Mouse (Mus musculus) olfactory bulb, adult 2 months (tissue): ENCODE results near the gene Idh2. TPM values are rescaled to one million over a fixed set of nuclear protein-coding genes. Genes with fewer than 3 reads are reported as not detected.
A peak's percentile ranks its signal among the peaks of the same experiment; 100 is the strongest.

Experiments used
- H3K27ac ChIP-seq: fragments of 200-500 bp; 2 replicates; pipeline ENCODE4 v1.5.1; 2012; ENCODE audit warnings: low read depth, low read length; ENCODE audit not compliant: insufficient read depth
- H3K4me1 ChIP-seq: fragments of 200-500 bp; 2 replicates; pipeline ENCODE4 v1.6.1; 2012; ENCODE audit warnings: low read length; ENCODE audit not compliant: control insufficient read depth, insufficient read depth
- H3K4me3 ChIP-seq: fragments of 200-500 bp; 2 replicates; pipeline ENCODE4 v1.5.1; 2012; ENCODE audit warnings: mild to moderate bottlenecking, low read depth, low read length, moderate library complexity; ENCODE audit not compliant: insufficient read depth
- CTCF ChIP-seq: fragments of 200-500 bp; IDR thresholded peaks from 2 replicates; pipeline ENCODE4 v1.5.1; 2012; ENCODE audit warnings: low read depth, mild to moderate bottlenecking, low read length, moderate library complexity; ENCODE audit not compliant: insufficient read depth
- POLR2A ChIP-seq: fragments of 200-500 bp; IDR thresholded peaks from 2 replicates; pipeline ENCODE4 v1.6.1; 2012; ENCODE audit warnings: mild to moderate bottlenecking, low read depth, low read length, moderate library complexity; ENCODE audit not compliant: insufficient read depth
- WGBS: fragments of 180-500 bp; shearing (Covaris S2); methylation state at CpG from one replicate; pipeline ENCODE4 v1.1.7; 2018; 5-methylcytosine and 5-hydroxymethylcytosine counted together
- polyA plus RNA-seq: library from polyadenylated mRNA; stranded (reverse); fragments of >200 nt; gene quantifications from 2 replicates; pipeline ENCODE4 v1.2.4, GENCODE M21; 2012; ENCODE audit warnings: low replicate concordance; ENCODE audit not compliant: missing spikeins, insufficient read depth, insufficient read length

Gene Idh2
- polyA plus RNA-seq, 1 experiment, result not detected

DNA sequence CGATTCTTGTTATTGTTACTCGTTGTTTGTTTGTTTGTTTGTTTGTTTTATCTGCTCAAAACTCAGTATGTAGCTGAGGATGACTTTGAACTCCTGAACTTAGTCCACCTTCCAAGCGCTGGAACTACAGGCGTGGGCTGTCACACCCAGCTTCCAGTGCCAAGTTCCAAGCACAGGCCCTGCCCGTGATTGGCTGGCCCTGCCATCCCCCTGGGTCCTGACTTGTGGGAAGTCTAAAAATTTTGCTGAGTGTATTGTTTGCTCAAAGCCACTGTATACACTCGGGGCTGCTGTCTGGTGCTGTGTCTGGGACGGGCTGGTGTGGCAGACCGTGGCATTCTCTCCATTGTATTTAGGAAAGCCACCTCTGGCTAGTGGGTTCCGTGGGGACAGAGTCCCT is 37.4 kb downstream of the Idh2 start:
- Histone ChIP-seq H3K27ac (no peak overlapping the region), H3K4me3 (no peak overlapping the region), H3K4me1 (peaks cover 48% of the 10 kb centered on the region)
- 79% methylated on average over 9 of the region's 9 CpGs for WGBS
- TF ChIP-seq CTCF, result no peak
- no peak for TF ChIP-seq POLR2A

DNA sequence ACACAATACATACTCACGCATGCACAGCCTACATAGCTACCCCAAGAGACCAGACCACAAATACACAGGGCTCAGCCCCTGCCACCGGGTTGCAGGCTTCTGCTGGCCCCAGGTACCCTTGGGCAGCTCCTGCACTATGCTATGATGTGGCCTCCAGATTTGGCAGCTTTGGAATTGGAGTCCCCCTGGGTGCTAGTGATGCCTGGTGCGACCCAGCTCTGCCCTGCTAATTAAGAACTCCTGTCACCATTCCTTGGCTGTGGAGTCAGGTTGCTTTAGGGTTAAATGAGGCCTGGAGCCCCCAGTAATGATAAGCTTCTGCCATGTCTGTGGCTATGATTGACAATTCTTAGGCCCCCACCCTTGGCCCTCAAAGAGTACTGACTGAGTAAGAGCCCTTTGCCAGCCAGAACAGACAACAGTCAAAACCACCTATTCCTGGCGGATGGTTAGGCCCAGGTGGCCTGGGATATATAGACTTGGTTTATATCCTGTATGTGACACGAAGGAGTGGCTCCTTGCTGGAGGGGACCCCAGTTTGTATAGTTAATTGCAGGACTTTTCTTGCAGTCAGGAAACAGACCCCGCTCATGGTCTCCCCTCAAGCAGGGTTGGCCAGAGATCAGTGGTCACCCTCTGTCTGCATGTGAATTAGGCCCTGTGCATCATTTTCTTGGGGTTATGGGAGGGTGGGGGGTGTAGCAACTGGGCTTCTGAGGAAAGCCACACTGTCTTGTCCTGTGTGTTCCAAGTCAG is 38.1 kb downstream of the Idh2 start:
- WGBS, result 82% methylated on average over 6 of the region's 6 CpGs
- Histone ChIP-seq H3K4me3 (no peak overlapping the region), H3K4me1 (peaks cover 54% of the 10 kb centered on the region), H3K27ac (no peak overlapping the region)
- TF ChIP-seq POLR2A, result no peak
- no peak for TF ChIP-seq CTCF

DNA sequence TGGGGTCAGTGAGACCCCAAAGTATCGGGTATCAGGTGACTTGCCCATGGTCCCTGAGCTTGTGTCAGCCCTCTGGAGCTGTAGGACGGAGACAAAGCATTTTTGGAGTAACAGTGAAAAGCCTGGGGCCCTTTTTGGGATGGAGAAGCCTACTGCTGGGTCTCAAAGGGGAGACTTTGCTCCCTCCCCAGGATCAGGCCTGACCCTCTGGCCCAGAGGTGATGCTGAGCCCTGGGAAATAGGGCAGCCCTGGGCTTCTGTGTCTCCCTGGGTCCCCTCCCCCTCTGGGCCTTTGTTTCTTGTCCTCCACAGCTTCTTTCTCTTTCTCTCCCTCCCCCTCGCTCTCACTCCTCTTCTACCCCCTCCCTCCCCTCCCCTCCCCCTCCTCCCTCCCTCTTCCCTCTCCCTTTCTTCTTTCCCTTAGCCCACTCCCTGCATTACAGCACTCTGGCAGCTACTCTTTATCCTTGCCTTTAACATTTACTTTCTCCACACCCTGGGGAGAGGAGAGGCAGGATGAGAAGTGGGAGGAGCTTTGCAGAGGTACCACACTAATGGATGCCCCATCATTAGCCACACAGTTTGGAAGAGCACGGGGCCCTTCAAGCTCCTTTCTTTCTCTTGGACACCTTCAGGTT is 39.1 kb downstream of the Idh2 start:
- peaks cover 64% of the 10 kb centered on the region for H3K4me1 ChIP-seq
- no peak overlapping the region for H3K4me3 ChIP-seq
- TF ChIP-seq POLR2A, result no peak
- no peak for TF ChIP-seq CTCF
- peak overlapping the region; percentile 16; the same call in 1 of the 2 replicates for H3K27ac ChIP-seq
- WGBS, result 34% methylated on average over 4 of the region's 4 CpGs

DNA sequence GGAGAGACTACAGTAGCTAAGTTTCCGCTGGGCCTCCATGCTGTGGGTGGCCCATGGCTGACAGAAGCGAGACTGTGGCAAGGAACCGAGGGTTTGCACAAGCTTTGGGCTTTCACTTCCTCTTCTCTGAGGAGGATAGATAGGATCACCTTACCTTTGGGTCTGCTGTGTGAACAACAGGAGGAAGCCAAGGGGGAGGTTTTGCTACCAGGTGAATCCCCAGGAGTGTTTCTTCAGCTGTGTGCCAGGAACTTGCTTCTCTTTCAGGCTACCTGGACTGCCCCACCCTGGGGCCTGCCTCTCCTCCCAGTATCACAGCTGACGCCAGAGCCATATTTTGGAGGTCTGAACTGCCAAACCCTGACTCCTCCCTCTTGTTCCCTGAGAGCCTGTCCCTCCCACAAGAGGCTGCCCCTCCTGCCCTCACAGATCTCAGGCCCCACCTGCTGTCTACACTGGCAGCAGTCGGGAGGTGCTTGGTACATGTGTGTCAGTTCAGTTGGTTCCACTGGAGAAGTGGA is 40.2 kb downstream of the Idh2 start:
- Histone ChIP-seq H3K4me3 (no peak overlapping the region), H3K4me1 (peaks cover 74% of the 10 kb centered on the region), H3K27ac (no peak overlapping the region)
- TF ChIP-seq POLR2A (no peak), CTCF (no peak)
- 67% methylated on average over 5 of the region's 5 CpGs for WGBS

DNA sequence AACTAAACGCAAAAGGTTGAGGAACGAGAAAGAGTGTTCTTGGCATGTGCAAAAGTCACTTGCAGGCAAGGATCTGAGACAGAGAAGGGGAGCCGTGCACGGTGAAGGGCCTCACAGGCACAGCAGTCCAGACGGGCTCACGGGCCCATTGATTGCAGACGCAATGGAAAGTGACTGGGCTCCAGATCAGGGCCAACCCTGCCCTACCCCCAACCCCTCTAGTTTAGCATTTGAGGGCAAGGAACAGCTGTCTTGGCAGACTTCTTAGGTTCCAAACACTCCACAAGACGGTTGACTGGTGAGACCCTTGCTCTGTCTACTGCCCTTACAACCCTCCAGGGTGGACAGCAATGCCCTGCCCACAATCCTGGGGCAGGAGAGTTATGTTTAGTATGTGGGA is 41.7 kb downstream of the Idh2 start:
- H3K27ac ChIP-seq, result no peak overlapping the region
- peaks cover 76% of the 10 kb centered on the region for H3K4me1 ChIP-seq
- TF ChIP-seq CTCF, result no peak
- no peak for TF ChIP-seq POLR2A
- WGBS, result 65% methylated on average over 8 of the region's 8 CpGs
- H3K4me3 ChIP-seq, result no peak overlapping the region

DNA sequence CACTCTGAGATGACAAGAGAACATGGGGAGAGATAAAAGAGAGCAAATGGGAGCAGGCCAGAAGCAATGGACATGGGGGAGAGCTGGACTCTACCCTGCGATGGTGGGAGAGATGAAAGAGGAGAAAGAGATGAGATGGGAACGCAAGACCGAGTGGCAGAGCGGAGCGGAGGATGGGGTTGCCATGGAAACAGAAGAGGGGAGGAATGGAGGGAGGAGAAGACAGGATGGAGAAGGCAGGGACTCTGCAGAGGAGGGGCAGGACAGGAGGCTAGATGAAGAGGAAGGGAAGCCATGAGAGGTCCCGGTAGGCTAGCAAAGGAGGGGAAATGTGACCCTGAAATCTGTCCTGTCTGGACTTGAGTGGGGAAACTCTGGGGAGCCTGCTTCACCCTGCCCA is 42.9 kb downstream of the Idh2 start:
- peak overlapping the region; percentile 37 for H3K27ac ChIP-seq
- H3K4me3 ChIP-seq, result no peak overlapping the region
- H3K4me1 ChIP-seq, result peaks cover 78% of the 10 kb centered on the region
- 12% methylated on average over 6 of the region's 6 CpGs for WGBS
- TF ChIP-seq CTCF (no peak), POLR2A (no peak)

DNA sequence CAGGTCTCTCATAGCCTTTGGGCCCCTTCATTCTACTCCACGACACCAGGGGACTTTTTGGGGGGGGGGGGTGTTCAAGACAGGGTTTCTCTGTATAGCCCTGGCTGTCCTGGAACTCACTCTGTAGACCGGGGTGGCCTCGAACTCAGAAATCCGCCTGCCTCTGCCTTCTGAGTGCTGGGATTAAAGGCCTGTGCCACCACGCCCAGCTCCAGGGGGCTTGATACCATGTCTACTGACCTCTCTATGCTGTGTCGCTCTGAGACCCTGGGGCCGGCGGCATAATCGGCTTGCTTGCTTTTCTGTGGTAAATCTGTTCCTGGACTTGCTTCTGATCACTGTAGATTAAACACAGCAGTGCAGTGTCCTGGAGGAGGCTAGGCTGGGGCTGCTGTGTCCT is 44.0 kb downstream of the Idh2 start:
- peaks cover 74% of the 10 kb centered on the region for H3K4me1 ChIP-seq
- H3K27ac ChIP-seq, result 0 out of 2 replicates have a peak overlapping the region, but pooled peaks have one; percentile 37
- 88% methylated on average over 9 of the region's 9 CpGs for WGBS
- no peak overlapping the region for H3K4me3 ChIP-seq
- TF ChIP-seq CTCF, result no peak
- TF ChIP-seq POLR2A, result no peak

DNA sequence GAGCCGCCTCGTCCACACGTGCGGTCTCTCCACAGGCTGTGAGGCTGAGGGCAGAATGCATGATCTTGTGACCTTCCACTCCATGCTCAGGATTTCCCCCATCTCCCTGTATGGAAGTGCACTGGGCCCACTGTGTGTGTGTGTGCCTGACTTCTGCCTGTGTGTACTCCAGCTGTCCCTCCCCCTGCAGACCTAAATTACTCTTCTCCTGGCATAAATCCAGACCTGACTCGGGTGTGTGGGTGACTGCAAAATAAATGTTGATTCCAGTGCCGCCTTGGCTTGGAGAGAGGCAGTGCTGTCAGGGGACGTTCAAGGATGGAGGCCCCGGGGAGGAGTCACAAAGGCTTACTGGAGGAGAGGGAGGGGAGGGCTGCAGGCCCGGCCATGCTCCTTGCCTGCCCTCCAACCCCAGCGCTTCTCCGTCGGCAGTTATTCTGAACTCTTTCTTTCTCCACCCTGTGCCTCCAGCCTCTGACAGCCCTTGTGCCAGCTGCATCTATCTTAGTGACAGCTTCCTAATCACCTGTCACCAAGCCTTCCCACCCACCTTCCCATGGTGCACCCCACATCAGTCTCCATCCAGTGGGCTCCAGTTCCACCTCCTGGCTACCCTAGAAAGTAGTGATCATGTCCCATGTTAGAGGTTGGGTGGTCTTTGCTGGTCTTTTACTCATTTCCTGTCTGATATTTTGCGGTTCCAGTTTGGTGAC is 45.4 kb downstream of the Idh2 start:
- H3K4me1 ChIP-seq, result peaks cover 68% of the 10 kb centered on the region
- no peak overlapping the region for H3K4me3 ChIP-seq
- TF ChIP-seq POLR2A (no peak), CTCF (no peak)
- WGBS, result 9% methylated on average over 13 of the region's 13 CpGs
- H3K27ac ChIP-seq, result peak overlapping the region; percentile 87

DNA sequence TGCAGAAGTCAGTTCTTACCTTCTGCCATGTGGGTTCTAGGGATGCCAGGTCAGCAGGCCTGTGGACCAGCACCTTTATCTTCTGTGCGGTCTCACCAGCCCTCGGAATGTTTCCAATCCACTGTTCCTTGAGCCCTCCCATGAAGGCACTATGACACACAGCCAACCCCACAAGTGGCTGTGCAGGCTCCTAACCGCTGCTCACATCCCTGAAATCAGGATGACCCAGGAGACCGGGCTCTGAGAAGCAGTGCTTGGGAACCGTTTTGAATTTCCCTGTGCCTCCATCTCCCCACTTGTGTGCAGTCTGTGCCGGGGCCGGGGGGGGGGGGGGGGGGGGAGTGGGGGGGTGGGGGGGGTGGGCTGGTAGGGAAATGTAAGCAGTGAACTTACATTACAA is 46.9 kb downstream of the Idh2 start:
- 40% methylated on average over 5 of the region's 7 CpGs for WGBS
- no peak overlapping the region for H3K27ac ChIP-seq
- no peak overlapping the region for H3K4me3 ChIP-seq
- peaks cover 66% of the 10 kb centered on the region for H3K4me1 ChIP-seq
- TF ChIP-seq CTCF, result no peak
- TF ChIP-seq POLR2A, result no peak
